Mouse (Mus musculus): Measurements from ENCODE around the gene Cep112.

GRCm38 (mm10) chr11:108893232-108893790 is 468.3 kb downstream of the Cep112 start:
- TF ChIP-seq CTCF (conservative IDR thresholded peaks at IDR 0.05; ENCODE audit: insufficient read depth, insufficient read length, low read depth, low read length) (no peak), POLR2A (IDR thresholded peaks at IDR 0.05; ENCODE audit: low read depth, low read length) (no peak)

Measured in kidney, adult 2 months (tissue).